Mouse (Mus musculus) cerebellum, postnatal 4 days (tissue): ENCODE results near the gene Ankfn1.

Source experiments
- DNase-seq, 2 experiments: peaks; one replicate each; pipeline ENCODE4 v3.0.0; 2022; ENCODE audit warnings: low spot score in 2 of 2, mixed read lengths in 1 of 2

The Ankfn1 gene

GRCm38 (mm10) chr11:89370373-89370772 is 407.1 kb downstream of the Ankfn1 start:
- DNase-seq = no peak

- no peak for DNase-seq
Measured at GRCm38 (mm10) chr11:89363981-89364380, 413.5 kb downstream of the Ankfn1 start.

- no peak for DNase-seq
Measured at GRCm38 (mm10) chr11:89360895-89361294, 416.6 kb downstream of the Ankfn1 start.

GRCm38 (mm10) chr11:89358546-89358945 is 418.9 kb downstream of the Ankfn1 start:
- DNase-seq = no peak

GRCm38 (mm10) chr11:89356479-89356878 is 421.0 kb downstream of the Ankfn1 start:
- DNase-seq = no peak

GRCm38 (mm10) chr11:89356018-89356417 is 421.4 kb downstream of the Ankfn1 start:
- no peak for DNase-seq

GRCm38 (mm10) chr11:89340238-89340637 is 437.2 kb downstream of the Ankfn1 start:
- DNase-seq = peak in 1 of 2 experiments; percentile 16
